Mouse (Mus musculus) neural tube, embryonic 12.5 days (tissue): ENCODE results near the gene Thegl. TPM values are rescaled to one million over a fixed set of nuclear protein-coding genes. Genes with fewer than 3 reads are reported as not detected.

Experiments used
- ATAC-seq: fragments of 200-750 bp; cut with Nextera tagmentation; 2 replicates; pipeline ENCODE4 v1.8.0; 2017; ENCODE audit warnings: low read depth, mild to moderate bottlenecking, moderate TSS enrichment, moderate library complexity; ENCODE audit not compliant: low FRiP score
- H3K27ac ChIP-seq: fragments of 300-500 bp; sonication (generic); 2 replicates; pipeline ENCODE4 v1.5.1; 2016
- H3K27me3 ChIP-seq: fragments of 300-500 bp; sonication (generic); replicated peaks from 2 replicates; pipeline ENCODE4 v1.6.1; 2016; ENCODE audit warnings: mild to moderate bottlenecking
- H3K36me3 ChIP-seq: fragments of 300-500 bp; sonication (generic); 2 replicates; pipeline ENCODE4 v1.6.1; 2016; ENCODE audit warnings: mild to moderate bottlenecking
- H3K4me1 ChIP-seq: fragments of 300-500 bp; sonication (generic); 2 replicates; pipeline ENCODE4 v1.6.1; 2016
- H3K4me2 ChIP-seq: fragments of 300-500 bp; sonication (generic); replicated peaks from 2 replicates; pipeline ENCODE4 v1.6.1; 2016; ENCODE audit warnings: mild to moderate bottlenecking
- H3K4me3 ChIP-seq: fragments of 300-500 bp; sonication (generic); 2 replicates; pipeline ENCODE4 v1.5.1; 2016
- H3K9ac ChIP-seq: fragments of 300-500 bp; sonication (generic); 2 replicates; pipeline ENCODE4 v1.6.1; 2016; ENCODE audit warnings: mild to moderate bottlenecking
- H3K9me3 ChIP-seq: fragments of 300-500 bp; sonication (generic); 2 replicates; pipeline ENCODE4 v1.6.1; 2016; ENCODE audit warnings: mild to moderate bottlenecking
- WGBS: fragments of 180-500 bp; shearing (Covaris S2); methylation state at CpG from one replicate; pipeline ENCODE4 v1.1.7; 2016; 5-methylcytosine and 5-hydroxymethylcytosine counted together
- polyA plus RNA-seq: library from polyadenylated mRNA; unstranded; fragments of >200 nt; fragmentation: Nextera tagmentation; extraction: Ambion mirVana; gene quantifications from 2 replicates; pipeline ENCODE4 v1.2.1, GENCODE M21; 2016

The Thegl gene
- polyA plus RNA-seq, 1 experiment from 2014 or later: 0.30 TPM

- Histone ChIP-seq H3K36me3 (no peaks in the 10 kb centered on the region), H3K4me1 (no peaks in the 10 kb centered on the region), H3K4me3 (no peak overlapping the region), H3K4me2 (no peak overlapping the region), H3K9ac (no peak overlapping the region), H3K27ac (no peak overlapping the region), H3K9me3 (no peaks in the 10 kb centered on the region), H3K27me3 (no peaks in the 10 kb centered on the region)
- WGBS: 46% methylated on average over 10 of the region's 10 CpGs
- ATAC-seq: no peak
Observed at GRCm38 (mm10) chr5:77060363-77060762, 44.5 kb downstream of the Thegl start.

GRCm38 (mm10) chr5:77061372-77062038 lies 45.7 kb downstream of the Thegl start:
- whole genome bisulfite sequencing: 36% methylated on average over 17 of the region's 17 CpGs
- H3K9ac ChIP-seq: no peak overlapping the region
- no peak for ATAC-seq
- H3K4me1 ChIP-seq: no peaks in the 10 kb centered on the region
- H3K4me3 ChIP-seq: no peak overlapping the region
- H3K36me3 ChIP-seq: no peaks in the 10 kb centered on the region
- H3K4me2 ChIP-seq: no peak overlapping the region
- H3K9me3 ChIP-seq: no peaks in the 10 kb centered on the region
- H3K27ac ChIP-seq: no peak overlapping the region
- H3K27me3 ChIP-seq: no peaks in the 10 kb centered on the region

DNA sequence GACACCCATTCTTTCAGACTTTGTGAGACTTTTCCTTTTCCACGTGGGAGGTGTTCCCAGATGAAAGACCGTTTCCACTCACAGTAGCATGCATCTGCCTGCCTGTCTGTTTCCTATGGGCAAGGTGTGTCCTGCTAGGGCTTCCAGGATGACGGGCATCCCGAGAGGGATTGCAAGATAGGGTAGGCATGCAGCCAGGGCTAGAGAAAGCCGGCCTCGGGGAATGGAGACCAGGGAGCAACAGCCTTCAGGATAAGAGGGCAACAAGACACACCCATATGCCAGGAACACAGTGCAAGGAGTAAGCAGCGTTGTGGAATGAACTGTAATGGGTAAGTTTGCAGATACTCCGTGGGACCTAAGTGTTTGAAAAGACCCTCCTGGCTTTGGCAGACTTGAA lies 51.5 kb downstream of the Thegl start:
- ATAC-seq: no peak
- 85% methylated on average over 8 of the region's 8 CpGs for WGBS

DNA sequence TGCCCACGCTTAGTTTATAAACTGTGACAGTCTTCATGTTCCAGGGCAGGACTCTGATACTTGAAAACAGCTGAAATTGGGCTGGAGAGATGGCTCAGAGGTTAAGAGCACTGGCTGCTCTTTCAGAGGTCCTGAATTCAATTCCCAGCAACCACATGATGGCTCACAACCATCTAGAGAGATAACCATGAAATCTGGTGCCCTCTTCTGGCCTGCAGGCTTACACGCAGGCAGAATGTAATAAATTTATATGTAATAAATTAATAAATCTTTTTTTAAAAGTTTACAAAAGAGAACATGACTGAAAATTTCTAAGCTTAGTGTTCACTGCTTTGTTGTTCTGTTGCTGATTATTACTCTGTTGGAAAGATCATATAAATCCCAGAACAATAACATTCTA lies 55.2 kb downstream of the Thegl start:
- 79% methylated on average over 2 of the region's 2 CpGs for WGBS
- Histone ChIP-seq H3K9me3 (no peaks in the 10 kb centered on the region), H3K9ac (no peak overlapping the region), H3K27ac (no peak overlapping the region), H3K36me3 (no peaks in the 10 kb centered on the region), H3K4me1 (no peaks in the 10 kb centered on the region), H3K27me3 (no peaks in the 10 kb centered on the region), H3K4me2 (no peak overlapping the region), H3K4me3 (no peak overlapping the region)
- no peak for ATAC-seq

More for the DNA sequence above, 51.5 kb downstream of the Thegl start:
- Histone ChIP-seq H3K36me3 (no peaks in the 10 kb centered on the region), H3K4me3 (no peak overlapping the region), H3K4me1 (no peaks in the 10 kb centered on the region), H3K9ac (no peak overlapping the region), H3K9me3 (no peaks in the 10 kb centered on the region), H3K27ac (no peak overlapping the region), H3K4me2 (no peak overlapping the region), H3K27me3 (no peaks in the 10 kb centered on the region)

- 86% methylated on average over 3 of the region's 3 CpGs for WGBS
- no peak overlapping the region for H3K9ac ChIP-seq
- no peak overlapping the region for H3K4me2 ChIP-seq
- H3K4me1 ChIP-seq: no peaks in the 10 kb centered on the region
- H3K36me3 ChIP-seq: no peaks in the 10 kb centered on the region
- H3K9me3 ChIP-seq: no peaks in the 10 kb centered on the region
- no peak overlapping the region for H3K4me3 ChIP-seq
- no peak overlapping the region for H3K27ac ChIP-seq
- no peaks in the 10 kb centered on the region for H3K27me3 ChIP-seq
- ATAC-seq: no peak
Observed at GRCm38 (mm10) chr5:77071626-77072025, 55.8 kb downstream of the Thegl start.

DNA sequence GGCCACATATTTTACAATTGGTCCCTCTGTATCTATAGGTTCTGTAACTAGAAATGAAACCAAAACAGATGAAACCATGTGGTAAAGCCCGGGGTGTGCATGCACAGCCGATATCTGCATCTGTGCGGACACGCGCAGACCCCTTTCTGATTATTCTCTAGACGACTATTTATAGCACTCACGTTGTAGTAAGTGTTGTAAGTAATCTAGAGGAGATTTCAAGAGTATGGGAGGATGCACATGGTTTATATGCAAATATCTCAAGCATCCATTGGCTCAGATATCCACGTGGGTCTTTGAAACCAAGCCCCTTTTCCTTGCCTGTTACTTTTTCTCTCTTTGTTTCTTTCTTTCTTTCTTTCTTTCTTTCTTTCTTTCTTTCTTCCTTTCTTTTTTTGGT lies 58.0 kb downstream of the Thegl start:
- Histone ChIP-seq H3K27me3 (no peaks in the 10 kb centered on the region), H3K4me1 (no peaks in the 10 kb centered on the region), H3K4me2 (no peak overlapping the region), H3K4me3 (no peak overlapping the region), H3K36me3 (no peaks in the 10 kb centered on the region), H3K9me3 (no peaks in the 10 kb centered on the region), H3K9ac (no peak overlapping the region), H3K27ac (no peak overlapping the region)
- 93% methylated on average over 8 of the region's 8 CpGs for WGBS
- no peak for ATAC-seq

GRCm38 (mm10) chr5:77074914-77075313 lies 59.1 kb downstream of the Thegl start:
- Histone ChIP-seq H3K27me3 (no peaks in the 10 kb centered on the region), H3K36me3 (no peaks in the 10 kb centered on the region), H3K9me3 (no peaks in the 10 kb centered on the region), H3K27ac (no peak overlapping the region), H3K4me1 (no peaks in the 10 kb centered on the region), H3K9ac (no peak overlapping the region), H3K4me2 (no peak overlapping the region), H3K4me3 (no peak overlapping the region)
- ATAC-seq: no peak
- WGBS: 89% methylated on average over 2 of the region's 2 CpGs

GRCm38 (mm10) chr5:77075951-77076350 lies 60.1 kb downstream of the Thegl start:
- no peak for ATAC-seq
- no peaks in the 10 kb centered on the region for H3K27me3 ChIP-seq
- WGBS: 92% methylated on average over 4 of the region's 4 CpGs

DNA sequence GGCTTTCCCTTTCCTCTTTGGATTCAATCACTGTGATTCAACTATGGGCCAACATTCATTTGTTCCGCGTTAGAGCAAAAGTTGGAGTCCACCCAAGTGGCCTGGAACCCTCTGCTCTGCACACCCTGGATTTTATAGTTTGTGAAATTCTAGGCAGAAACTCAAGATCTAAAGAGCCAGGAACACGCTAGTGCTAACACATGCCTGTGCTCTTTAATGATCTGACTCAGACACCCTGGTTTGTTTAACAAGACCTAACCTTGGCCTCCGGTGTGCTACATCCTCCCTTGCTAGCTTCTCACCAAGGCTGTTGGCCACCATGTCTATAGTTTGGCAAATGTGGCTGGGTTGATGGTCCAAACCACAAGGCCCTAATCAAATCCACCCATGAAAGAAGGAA lies 64.9 kb downstream of the Thegl start:
- Histone ChIP-seq H3K4me3 (no peak overlapping the region), H3K27ac (no peak overlapping the region), H3K4me1 (no peaks in the 10 kb centered on the region), H3K4me2 (no peak overlapping the region), H3K9me3 (no peaks in the 10 kb centered on the region), H3K9ac (no peak overlapping the region), H3K36me3 (no peaks in the 10 kb centered on the region), H3K27me3 (no peaks in the 10 kb centered on the region)
- WGBS: 96% methylated on average over 4 of the region's 4 CpGs
- no peak for ATAC-seq

More at GRCm38 (mm10) chr5:77075951-77076350, 60.1 kb downstream of the Thegl start:
- Histone ChIP-seq H3K9me3 (no peaks in the 10 kb centered on the region), H3K27ac (no peak overlapping the region), H3K4me3 (no peak overlapping the region), H3K36me3 (no peaks in the 10 kb centered on the region), H3K4me1 (no peaks in the 10 kb centered on the region), H3K4me2 (no peak overlapping the region), H3K9ac (no peak overlapping the region)

DNA sequence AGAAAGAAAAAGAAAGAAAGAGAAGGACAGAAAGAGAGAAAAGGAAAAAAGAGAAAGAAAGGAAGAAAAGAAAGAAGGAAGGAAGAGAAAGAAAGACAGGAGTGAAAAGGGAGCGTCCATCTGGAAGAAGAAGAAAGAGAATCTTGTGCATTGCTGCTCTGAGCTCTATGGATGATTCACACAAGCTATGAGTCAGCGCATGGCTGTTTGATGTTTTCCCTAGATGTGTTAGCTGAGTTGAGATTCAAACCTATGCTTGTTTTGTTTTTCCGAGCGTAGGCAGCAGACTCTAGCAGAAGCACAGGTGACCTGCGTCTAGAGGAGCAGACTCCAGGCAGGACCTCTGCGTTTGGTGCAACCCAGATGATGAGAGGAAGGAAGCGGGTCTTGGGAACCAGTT lies 66.9 kb downstream of the Thegl start:
- Histone ChIP-seq H3K27me3 (no peaks in the 10 kb centered on the region), H3K27ac (no peak overlapping the region), H3K4me1 (no peaks in the 10 kb centered on the region), H3K4me3 (no peak overlapping the region), H3K9me3 (no peaks in the 10 kb centered on the region), H3K9ac (no peak overlapping the region), H3K36me3 (peaks cover 6% of the 10 kb centered on the region; the same call in 1 of the 2 replicates), H3K4me2 (no peak overlapping the region)
- ATAC-seq: no peak
- WGBS: 85% methylated on average over 7 of the region's 7 CpGs

DNA sequence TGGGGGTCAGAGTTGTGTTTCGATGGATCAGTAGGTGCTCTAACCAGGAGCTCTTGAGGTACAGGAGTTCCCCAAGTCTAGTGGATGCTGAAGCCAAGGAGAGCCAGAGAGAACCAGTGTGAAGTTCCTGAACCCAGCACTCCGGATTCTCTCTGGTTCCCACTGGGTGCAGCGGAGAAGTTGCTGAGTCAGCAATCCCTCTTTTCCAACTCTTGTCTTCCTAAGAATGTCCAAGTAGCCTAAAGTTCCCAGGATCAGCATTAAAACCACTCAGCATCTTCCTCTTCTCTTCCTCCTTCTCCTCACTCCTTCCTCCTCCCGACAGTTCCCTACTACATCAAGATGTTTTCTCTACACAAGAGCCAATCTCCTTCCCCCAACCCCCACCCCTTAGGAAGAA lies 68.6 kb downstream of the Thegl start:
- Histone ChIP-seq H3K27me3 (no peaks in the 10 kb centered on the region), H3K9ac (no peak overlapping the region), H3K27ac (no peak overlapping the region), H3K4me2 (no peak overlapping the region), H3K36me3 (peaks cover 10% of the 10 kb centered on the region; the same call in 1 of the 2 replicates), H3K4me3 (no peak overlapping the region), H3K4me1 (no peaks in the 10 kb centered on the region), H3K9me3 (no peaks in the 10 kb centered on the region)
- ATAC-seq: no peak
- 93% methylated on average over 4 of the region's 4 CpGs for WGBS

GRCm38 (mm10) chr5:77085753-77086450 lies 70.1 kb downstream of the Thegl start:
- Histone ChIP-seq H3K4me2 (no peak overlapping the region), H3K9ac (no peak overlapping the region), H3K27me3 (no peaks in the 10 kb centered on the region), H3K9me3 (no peaks in the 10 kb centered on the region), H3K4me1 (peaks cover 7% of the 10 kb centered on the region; the same call in 1 of the 2 replicates), H3K4me3 (no peak overlapping the region), H3K27ac (no peak overlapping the region), H3K36me3 (peaks cover 10% of the 10 kb centered on the region; the same call in 1 of the 2 replicates)
- WGBS: 91% methylated on average over 10 of the region's 10 CpGs
- no peak for ATAC-seq

DNA sequence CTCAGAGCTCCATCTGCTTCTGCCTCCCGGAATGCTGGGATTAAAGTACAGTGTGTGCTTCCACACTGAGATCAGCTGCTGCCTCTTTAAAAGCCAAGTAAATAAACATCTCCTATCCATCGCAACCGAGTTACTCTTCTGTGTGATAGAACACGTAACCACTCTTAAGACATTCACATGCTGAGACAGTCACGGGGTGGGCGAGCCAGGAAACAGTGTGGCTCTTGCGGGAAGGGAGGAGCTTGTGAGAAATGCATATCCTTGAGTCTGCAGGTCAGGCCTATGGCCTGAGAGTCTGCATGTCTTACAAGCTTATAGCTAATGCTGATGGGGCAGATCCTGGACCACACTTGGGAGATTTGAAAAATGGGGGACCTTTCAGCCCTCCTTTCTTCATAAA lies 70.7 kb downstream of the Thegl start:
- Histone ChIP-seq H3K9me3 (no peaks in the 10 kb centered on the region), H3K4me3 (no peak overlapping the region), H3K27ac (no peak overlapping the region), H3K36me3 (peaks cover 10% of the 10 kb centered on the region; the same call in 1 of the 2 replicates), H3K4me2 (no peak overlapping the region), H3K4me1 (peaks cover 7% of the 10 kb centered on the region; the same call in 1 of the 2 replicates), H3K27me3 (no peaks in the 10 kb centered on the region), H3K9ac (no peak overlapping the region)
- no peak for ATAC-seq
- WGBS: 93% methylated on average over 7 of the region's 7 CpGs
